Mouse (Mus musculus) gastrocnemius, postnatal 36 days (tissue): ENCODE data around the gene Gm37240. TPM values are rescaled to one million over a fixed set of nuclear protein-coding genes. Genes with fewer than 3 reads are reported as not detected.

ENCODE experiments used
- DNase-seq, 2 experiments: peaks; one replicate each; pipeline ENCODE4 v3.0.0; 2022
- intact Hi-C: fragments of 180-260 bp; cut with DNase I; formaldehyde crosslinking; loops from one replicate; pipeline ENCODE4 v1.15.1; 2025
- total RNA-seq, 2 experiments: library from RNA; stranded (reverse); gene quantifications; 2 replicates each; pipeline ENCODE4 v1.2.3; 2021

Gene Gm37240
- total RNA-seq, 2 experiments from 2014 or later: 35.6 to 41.7 TPM

GRCm38 (mm10) chr3:85318256-85318655 is 569.1 kb downstream of the Gm37240 start:
- intact Hi-C loops: no loop called here
- DNase-seq: no peak

DNA sequence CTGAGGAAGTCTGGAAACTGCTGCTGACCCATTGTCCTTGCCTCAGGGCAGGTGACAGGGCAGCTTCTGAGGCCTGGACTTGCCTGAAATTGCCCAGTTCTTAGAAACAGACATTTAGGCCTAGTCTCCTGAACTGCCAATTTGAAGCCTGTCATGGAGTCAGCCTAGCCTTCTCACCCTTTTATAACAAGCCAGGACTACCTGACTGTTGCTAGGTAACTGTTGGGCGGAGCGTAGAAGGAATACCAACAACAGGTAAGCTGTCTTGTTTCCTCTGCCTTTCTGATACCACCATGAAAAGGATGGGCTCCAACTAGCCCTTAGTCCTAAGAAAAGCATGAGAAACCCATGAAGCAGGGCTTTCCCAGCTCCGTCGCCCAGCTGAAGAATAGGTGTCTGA is 570.0 kb downstream of the Gm37240 start:
- no peak for DNase-seq
- intact Hi-C loops: no loop called here

- intact Hi-C loops: no loop called here
Measured at GRCm38 (mm10) chr3:85314961-85315360, 572.4 kb downstream of the Gm37240 start.

DNA sequence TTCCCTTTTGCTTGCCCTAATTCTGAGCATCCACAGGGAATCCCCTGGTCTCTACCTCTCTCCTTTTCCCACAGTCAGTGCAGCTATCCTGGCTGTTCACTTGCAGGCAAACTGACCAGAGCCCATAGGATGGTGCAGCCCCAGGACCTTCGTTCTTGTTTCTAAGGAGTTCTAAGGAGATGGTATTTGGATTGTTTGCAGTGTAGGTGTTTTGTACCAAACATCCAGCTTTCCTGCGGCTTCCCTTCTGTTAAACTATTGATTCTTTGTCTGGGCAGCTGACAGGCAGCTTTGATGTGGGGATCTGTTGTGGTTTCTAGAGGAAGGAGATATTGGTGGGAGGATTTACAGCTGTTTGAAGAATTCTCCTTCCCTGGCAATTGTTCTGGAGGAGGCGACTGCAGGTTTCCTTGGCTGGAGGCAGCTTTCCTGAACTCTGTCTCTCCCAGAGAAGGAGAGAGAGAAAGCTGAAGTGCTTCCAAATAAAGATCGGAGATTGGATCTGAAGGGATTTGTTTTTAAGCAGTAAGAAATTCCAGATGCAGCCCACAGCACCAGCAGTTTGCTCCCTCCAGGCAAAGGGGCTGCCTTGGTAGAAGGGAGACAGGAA is 573.6 kb downstream of the Gm37240 start:
- intact Hi-C loops: no loop called here
- no peak for DNase-seq

More at GRCm38 (mm10) chr3:85314961-85315360, 572.4 kb downstream of the Gm37240 start:
- DNase-seq: no peak

GRCm38 (mm10) chr3:85311176-85311575 is 576.1 kb downstream of the Gm37240 start:
- intact Hi-C loops: no loop called here
- no peak for DNase-seq

GRCm38 (mm10) chr3:85310401-85310989 is 576.8 kb downstream of the Gm37240 start:
- intact Hi-C loops: no loop called here
- DNase-seq: no peak

- intact Hi-C loops: no loop called here
- no peak for DNase-seq
Measured at GRCm38 (mm10) chr3:85309168-85309567, 578.1 kb downstream of the Gm37240 start.

DNA sequence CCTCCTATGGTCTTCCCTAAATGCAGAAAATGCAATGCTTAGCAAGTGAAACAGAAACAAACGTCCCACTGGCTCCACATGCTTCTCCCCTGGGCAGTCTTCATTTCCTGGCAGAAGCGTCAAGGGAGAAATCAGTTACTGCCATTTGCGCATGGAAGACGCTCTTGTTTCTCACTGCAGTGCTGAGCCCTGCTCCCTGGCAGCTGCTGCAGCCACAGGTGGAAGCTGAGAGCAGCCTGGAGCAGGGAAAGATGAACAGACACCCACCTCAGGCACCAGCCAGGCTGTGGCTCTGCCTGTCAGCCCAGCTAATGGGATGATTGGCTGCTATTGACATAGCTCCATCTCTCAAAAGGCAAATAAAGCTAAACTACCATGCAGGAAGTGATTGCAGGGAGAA is 578.6 kb downstream of the Gm37240 start:
- intact Hi-C loops: no loop called here
- no peak for DNase-seq

- intact Hi-C loops: no loop called here
- no peak for DNase-seq
Measured at GRCm38 (mm10) chr3:85301851-85302250, 585.5 kb downstream of the Gm37240 start.

GRCm38 (mm10) chr3:85301336-85301735 is 586.0 kb downstream of the Gm37240 start:
- DNase-seq: no peak
- intact Hi-C loops: no loop called here

GRCm38 (mm10) chr3:85299649-85300550 is 587.4 kb downstream of the Gm37240 start:
- intact Hi-C loops: no loop called here
- no peak for DNase-seq

DNA sequence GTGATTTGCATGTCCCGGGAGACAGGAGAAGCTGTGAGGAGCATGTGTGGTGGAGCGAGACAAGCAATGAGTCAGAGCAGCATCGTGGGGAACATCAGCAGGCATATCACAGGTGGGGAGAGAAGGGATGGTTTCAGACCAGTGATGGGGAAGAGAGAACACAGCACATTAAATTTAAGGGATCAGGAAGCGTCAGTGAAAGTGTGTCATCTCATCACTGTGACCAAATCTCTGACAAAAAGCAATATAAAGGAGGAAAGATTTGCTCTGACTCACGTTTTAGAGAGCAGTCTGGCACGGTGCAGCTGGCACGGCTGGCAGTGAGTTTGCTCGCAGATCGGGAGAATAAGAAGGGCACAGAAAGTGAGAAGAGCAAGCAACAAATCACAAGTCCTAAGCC is 592.1 kb downstream of the Gm37240 start:
- intact Hi-C loops: no loop called here
- DNase-seq: no peak

- DNase-seq: no peak
- intact Hi-C loops: no loop called here
Measured at GRCm38 (mm10) chr3:85287627-85288026, 599.7 kb downstream of the Gm37240 start.

- no peak for DNase-seq
- intact Hi-C loops: loop anchor here (5.0 kb wide), 1 partner anchor 78 kb away; no protein-coding TSS in a partner anchor
Measured at GRCm38 (mm10) chr3:85284483-85284882, 602.8 kb downstream of the Gm37240 start.

- intact Hi-C loops: loop anchor here (5.0 kb wide), 1 partner anchor 79 kb away; no protein-coding TSS in a partner anchor
- no peak for DNase-seq
Measured at GRCm38 (mm10) chr3:85282816-85283215, 604.5 kb downstream of the Gm37240 start.

GRCm38 (mm10) chr3:85275075-85275474 is 612.2 kb downstream of the Gm37240 start:
- peak; percentile 55 to 75 for DNase-seq
- intact Hi-C loops: loop anchor here (5.0 kb wide), 2 partner anchors 148 to 353 kb away; no protein-coding TSS in a partner anchor

GRCm38 (mm10) chr3:85271491-85271890 is 615.8 kb downstream of the Gm37240 start:
- intact Hi-C loops: loop anchor here (5.0 kb wide), 1 partner anchor 94 kb away; no protein-coding TSS in a partner anchor
- no peak for DNase-seq

DNA sequence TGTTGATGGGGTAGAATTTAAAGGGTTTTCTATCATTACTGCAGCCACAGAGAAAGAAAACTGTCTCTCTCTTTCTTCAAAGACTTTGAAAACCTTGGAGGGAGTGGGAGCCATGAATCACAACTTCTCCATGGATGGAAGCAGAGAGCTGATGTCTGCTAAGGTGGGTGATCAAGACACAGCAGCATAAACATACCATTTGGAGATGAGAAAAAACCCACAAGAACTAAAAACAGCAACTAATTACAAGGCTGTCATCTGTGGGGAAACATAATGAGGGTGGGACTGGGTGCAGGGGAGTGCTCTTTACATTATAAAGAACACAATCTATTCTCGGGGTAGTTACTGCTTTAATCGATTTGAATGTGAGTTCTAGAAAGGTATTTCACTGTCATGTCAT is 622.4 kb downstream of the Gm37240 start:
- intact Hi-C loops: no loop called here
- no peak for DNase-seq

DNA sequence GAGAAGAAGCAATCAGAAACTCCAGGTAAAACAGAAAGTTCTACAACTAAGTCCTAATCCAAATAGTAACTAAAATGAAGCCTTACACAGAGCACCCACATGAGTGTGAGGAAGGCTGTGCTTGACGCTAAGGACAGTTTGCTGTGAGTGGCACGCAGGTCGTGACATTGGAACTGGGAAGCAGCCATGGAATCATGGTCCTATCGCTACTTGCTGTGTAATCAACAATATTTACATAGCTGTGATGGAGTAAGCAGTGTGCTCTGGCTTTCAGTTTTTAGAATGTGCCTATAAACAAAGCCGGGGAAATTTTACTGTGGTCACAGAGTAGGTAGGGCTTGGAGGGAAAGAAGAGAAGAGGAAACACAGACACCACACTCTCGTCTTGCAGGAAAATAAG is 622.8 kb downstream of the Gm37240 start:
- DNase-seq: no peak
- intact Hi-C loops: no loop called here

- intact Hi-C loops: loop anchor here (5.0 kb wide), 1 partner anchor 52 kb away; no protein-coding TSS in a partner anchor
- no peak for DNase-seq
Measured at GRCm38 (mm10) chr3:85254526-85254925, 632.8 kb downstream of the Gm37240 start.

DNA sequence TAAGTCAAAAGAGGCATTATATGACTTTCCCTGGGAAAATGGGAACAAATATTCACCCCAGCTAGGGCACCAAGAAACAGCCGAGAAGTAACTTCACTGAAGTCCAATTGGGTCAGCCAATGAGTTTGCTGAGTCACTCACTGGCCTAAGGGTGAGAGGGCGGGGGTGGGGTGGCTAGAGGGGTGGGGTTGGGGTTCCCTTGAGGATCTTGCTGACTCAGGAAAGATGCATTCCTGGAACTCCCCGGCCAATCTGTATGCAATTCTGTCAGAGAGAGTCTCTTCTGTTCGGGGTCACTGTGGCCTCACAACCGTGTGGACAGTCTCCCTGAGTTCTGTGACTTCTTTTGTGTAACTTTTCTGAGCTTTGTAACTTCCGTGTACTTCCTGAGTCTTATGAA is 635.7 kb downstream of the Gm37240 start:
- intact Hi-C loops: loop anchor here (5.0 kb wide), 1 partner anchor 49 kb away; no protein-coding TSS in a partner anchor
- DNase-seq: no peak
